Mouse (Mus musculus): ENCODE measurements around the gene Hoxa11.

The Hoxa11 gene

DNA sequence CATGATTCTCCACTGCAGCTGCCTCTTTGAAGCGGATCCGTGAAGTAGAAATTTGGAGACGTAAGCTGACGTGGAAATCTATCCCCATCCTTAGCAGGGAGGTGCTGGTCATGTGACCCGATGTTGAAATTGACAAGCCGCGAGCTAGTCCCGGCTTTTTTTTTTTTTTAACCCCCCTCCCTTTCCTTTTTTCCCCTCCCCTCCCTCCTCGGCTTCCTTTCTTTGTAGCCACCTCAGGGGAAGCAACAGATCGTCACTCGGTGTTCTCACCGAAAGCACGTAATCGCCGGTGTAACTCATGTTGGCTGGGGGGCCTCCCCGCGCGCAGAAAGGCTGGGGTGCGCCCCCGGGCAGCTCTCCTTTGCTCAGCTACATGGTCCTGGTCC, at the start of gene Hoxa11:
Hoxa11 (minus strand) TSS at position 54 of the 386 bp plus-strand sequence.
- DNase-seq (ENCODE audit: low spot score): no peak

DNA sequence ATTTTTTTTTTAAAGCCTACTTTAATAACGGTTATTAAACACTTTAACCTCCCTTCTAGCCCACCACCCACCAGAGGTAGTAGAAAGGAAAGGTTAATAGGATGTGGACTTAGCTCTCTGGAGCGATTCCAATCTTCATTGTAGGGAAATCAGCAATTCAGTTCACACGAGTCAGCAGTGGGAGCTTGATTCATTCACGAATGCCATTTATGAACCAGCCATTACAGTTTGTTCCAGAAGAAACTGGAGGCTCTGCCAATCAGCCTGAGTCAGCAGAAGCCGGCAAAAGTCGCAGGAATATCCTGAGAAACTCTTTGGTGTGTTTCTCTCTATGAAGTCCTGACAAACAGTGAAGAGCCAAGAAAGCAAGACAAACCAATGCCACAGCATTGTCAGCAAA, 49.0 kb upstream of the Hoxa11 start:
- DNase-seq (ENCODE audit: low spot score): no peak

- no peak for DNase-seq (ENCODE audit: low spot score)
Observed at GRCm38 (mm10) chr6:52292328-52292727, 46.7 kb upstream of the Hoxa11 start.

DNA sequence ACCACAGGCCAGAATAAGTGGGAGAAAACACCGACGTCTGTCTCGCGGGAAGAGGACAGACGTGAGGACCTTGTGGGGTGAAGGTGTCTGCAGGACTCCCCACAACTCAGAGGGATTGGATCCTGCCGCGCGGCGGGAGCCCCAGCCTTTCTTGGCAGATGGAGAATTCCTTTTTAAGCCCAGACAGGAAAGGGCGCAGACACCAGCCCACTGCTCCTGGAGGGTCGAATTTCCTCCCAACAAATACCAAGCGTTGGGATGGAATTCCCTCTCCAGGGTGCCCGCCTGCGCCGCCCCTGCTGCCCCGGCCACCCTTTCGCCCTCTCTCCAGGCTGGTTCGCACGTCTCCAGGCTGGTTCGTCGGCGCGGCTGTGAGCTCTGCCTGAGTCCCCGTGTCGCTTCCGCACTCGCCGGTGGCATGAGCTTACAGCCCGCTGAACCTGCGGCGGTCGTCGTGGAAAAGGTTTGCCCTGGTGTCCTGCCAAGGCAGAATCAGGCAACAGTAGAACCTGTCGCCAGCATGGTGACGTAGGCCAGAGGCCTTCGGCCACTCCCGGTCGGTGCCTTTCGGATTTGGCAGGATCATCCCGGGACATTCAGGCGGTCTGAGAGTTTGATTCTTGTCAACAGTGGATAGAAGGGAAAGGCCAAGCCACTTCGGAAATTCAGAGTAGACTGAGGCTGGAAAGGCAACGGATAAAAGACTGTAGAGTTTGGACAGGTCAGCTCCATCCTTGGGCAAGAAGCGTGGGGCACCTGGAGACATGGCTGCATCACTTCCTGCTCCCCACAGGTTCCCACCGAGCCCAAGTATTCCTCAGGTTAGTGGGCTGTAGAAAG, 45.6 kb upstream of the Hoxa11 start:
- DNase-seq (ENCODE audit: low spot score): peak; percentile 67

DNA sequence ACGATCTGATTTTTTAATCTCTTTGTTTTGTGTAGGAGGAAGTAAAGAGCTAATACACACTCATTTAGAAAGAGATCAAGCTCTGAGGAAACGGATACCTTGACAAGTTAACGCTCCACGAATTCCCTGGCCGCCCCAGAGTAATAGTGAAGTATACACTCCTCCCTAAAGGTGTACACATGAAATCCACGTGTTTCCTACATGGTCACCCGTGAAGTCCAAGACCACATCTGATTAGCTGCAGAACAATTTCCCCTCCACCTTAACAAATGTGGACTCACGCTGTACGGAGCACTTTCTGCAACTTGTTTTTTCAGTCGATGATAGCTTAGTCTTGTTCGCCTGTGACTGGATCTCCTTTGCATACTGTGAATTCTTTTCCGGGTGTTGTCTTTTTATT, 44.6 kb upstream of the Hoxa11 start:
- peak; percentile 45 for DNase-seq (ENCODE audit: low spot score)

DNA sequence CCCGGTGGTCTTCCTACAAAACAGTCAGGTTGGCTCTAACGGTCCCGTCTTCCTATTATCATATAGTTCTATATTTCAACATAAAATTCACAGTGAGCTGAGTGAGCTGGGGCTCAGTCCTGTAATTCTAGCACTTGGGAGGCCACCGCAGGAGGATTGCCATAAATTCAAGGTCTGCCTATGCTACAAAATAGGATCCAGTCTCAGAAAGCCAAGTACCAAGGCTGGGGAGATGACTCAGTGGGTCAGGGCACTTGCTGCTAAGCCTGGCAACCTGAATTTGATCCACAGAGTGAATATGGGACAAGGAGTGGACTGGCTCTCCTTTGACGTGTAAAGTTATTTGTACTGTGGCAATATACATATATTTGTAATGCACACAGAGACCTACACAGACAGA, 38.3 kb upstream of the Hoxa11 start:
- DNase-seq (ENCODE audit: low spot score): no peak

- DNase-seq (ENCODE audit: low spot score): no peak
Observed at GRCm38 (mm10) chr6:52281084-52281483, 35.5 kb upstream of the Hoxa11 start.

DNA sequence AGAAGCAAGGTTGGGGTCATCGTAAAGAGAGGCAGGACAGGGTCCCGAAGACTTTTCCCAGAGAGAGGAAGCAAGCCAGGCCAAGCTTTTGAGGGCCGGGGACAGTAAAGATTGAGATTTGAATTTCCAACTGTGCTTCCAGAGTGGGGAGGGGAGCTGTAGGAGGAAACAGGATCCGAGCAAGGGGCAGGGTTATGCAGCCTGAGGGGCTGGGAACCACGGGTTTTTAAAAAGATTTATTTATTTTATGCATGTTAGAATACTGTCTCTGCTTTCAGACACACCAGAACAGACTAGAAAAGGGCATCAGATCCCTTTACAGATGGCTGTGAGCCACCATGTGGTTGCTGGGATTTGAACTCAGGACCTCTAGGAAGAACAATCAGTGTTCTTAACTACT, 31.3 kb upstream of the Hoxa11 start:
- no peak for DNase-seq (ENCODE audit: low spot score)

GRCm38 (mm10) chr6:52276382-52276781, 30.8 kb upstream of the Hoxa11 start:
- DNase-seq (ENCODE audit: low spot score): peak; percentile 34

DNA sequence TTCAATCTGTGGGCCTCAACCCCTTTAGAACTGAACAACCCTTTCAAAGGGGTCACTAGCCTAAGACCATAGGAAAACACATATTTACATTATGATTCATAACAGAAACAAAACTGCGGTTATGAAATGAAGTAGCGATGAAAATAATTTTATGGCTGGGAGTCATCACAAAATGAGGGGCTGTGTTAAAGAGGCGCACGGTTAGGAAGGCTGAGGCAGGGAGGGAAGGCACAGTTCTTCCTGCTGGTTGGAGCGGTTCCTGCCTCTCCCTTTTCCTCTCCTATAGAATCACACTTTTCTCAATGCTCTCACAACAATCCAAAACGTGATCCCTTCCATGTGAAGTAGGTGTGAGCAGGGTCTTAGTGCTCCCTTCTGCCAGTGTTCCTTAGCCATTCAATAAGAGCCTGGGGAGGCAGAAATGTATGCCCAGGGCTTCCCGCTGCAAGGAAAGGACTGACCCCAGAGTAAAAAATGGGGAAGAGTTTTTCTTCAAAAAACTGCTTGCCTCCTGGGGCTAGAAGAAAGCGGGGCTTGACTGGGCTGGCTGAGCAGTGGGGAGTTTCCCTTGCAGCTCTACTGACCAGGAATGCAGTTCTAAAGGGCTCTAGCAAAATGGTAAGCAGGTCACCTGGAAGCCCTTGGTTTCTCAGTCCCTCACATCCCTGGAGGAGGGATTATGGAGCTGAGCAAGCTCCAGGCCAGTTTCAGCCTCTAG, 30.1 kb upstream of the Hoxa11 start:
- DNase-seq (ENCODE audit: low spot score): peak; percentile 25

- peak; percentile 33 for DNase-seq (ENCODE audit: low spot score)
Observed at GRCm38 (mm10) chr6:52274576-52274975, 29.0 kb upstream of the Hoxa11 start.

DNA sequence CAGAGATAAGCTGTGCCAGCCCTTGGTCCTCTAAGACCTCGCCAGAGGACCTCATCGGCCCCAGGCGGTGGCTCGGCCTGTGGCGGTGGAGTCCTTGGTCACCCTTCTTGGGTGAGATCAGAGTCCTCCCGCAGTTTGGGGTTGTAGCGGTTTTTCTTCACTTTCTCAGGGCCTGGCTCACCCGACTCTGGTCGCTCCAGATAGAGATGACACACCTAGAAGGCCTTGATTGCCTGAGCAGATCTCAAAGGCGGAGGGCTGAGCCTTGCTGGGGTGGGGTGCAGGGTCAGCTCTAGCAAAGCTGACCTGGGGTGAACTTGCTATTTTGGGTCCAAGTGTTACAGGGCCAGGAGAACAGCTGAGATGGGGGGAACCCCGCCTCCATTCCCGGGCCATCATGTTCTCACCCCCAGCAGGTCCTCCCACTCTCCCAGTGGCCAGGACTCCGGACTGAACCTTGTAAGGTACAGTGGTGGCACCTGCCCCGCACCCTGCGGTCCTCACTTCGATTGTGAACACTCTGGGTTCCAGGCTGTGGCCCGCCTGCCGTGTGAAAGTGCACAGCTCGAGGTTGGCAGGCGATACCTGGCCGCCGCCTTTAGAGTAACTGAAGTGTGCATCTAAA, 28.2 kb upstream of the Hoxa11 start:
- DNase-seq (ENCODE audit: low spot score): peak; percentile 55

DNA sequence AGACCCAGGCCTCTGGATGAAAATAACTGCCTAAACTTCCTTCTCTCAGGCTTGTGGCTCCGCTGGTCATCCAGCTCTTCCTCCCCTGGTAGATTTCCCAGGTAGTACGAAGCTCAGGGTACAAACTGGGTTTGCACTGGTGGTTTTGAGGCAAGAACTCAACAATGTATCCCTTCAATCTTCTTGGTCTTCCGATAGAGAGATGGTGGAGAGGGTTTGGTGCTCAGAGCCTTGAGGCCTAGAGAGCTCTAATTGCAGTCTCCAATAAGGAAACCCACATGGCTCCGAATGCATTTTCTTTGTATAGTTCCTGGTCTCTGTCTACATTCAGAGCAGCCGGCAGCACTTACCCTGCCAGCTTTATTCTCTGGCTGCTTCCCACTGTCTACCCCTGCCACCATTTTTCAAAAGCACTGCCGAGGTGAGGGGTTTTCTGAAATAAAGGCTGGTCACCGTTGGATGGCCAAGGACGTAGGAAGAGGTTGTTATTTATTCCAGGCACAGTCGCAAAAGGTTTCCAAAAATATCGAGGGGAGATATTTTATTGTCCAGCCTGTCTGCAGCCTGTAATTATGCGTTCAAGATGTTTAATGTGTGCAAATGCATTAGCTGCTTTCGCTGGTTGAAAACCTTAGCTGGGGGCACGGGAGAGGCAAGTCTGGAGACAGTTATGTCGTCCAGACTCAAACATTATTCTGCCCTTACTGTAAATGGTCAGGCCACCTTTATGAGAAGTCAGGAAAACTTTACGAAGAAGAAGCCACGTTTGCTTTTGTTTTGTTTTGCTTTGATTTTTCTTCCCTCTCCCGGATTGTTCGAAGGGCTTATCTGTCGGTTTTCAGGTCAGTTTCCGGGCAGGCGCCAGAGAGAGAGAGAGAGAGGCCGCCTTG, 27.4 kb upstream of the Hoxa11 start:
- DNase-seq (ENCODE audit: low spot score): peak; percentile 40

DNA sequence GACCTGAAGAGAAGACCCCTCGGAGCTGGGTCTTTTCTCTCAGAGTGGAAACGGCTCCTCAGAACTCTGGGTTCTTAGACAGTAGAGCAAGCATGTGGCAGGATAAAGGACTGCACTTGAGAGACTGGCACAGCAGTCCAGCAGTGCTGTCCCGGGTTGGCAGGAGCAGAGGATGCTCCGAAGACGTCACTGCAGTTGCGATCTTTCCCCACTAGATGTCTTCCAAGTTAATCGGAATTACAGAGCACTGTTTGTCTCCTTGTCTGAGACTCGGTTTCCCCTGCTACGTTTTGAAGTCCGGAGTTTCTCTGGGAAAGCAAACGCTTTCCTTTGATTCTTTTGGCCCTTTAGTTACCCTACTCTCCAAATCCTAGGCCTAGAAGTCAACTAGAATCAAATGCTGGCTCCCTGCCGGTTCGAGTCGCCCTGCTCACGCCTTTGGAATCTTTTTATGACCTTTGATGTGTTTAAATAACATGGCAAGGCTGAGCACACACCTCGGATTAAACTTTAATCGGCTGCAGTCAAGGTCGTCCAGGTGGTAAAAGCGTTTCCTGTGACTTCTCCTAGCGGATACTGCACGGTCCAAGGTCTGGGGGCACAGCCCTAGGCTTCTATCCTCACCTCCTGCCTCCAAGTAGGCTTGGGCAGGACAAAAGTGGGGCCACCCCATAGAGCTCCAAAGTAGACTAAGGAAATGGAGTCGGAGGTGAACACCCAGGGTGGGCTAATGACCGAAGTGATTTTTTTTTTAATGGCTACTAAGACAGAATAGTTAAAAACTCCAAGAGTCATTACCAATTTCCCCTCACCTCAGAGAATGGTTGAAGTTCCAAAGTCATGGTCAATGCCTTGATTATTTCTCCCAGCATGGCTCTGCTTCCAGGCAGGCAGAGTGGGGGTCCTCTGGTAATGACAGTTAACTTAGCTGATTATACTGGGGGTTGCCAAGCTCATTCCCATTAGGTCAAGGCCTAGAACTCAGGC, 25.2 kb upstream of the Hoxa11 start:
- peak; percentile 88 for DNase-seq (ENCODE audit: low spot score)

DNA sequence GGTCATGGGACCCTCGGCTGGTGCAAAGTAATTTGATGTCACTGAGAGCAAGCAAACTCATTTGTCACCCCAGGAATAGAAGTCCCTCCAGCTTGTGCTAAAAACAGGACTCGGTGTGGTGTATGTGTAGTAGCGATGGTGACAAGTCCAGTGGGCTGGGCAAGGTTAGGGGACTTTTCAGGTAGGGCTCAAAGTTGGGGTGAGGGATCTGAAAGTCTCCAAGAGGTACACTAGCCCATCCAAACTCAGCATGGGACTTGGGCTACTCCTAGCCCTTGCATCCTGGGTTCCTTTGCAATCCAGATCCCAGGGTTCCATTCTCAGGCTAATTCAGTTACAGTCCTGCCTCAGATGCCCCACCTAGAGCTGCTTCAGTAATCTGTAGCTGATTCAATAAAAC, 23.1 kb upstream of the Hoxa11 start:
- DNase-seq (ENCODE audit: low spot score): peak; percentile 35

DNA sequence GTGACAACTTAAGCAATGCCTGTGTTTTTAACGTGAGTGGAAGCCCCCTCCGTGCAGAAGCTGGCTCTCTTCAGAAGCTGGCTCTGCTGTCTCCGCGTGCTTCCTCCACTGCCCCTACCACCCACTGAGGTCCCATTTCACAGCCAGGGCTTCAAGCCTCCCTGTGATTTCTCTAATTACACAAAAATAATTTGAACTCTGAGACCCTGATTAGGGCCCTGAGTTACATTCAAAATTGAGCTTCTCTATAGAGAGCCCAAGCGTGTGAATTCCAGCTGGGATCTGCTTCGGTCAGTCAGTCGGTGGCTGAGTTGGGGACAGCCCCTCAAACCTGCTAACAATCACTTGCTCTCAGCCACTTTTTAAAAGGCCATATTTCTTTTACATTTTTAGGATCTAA, 22.7 kb upstream of the Hoxa11 start:
- DNase-seq (ENCODE audit: low spot score): peak; percentile 45

- DNase-seq (ENCODE audit: low spot score): peak; percentile 54
Observed at GRCm38 (mm10) chr6:52267691-52268090, 22.1 kb upstream of the Hoxa11 start.

- DNase-seq (ENCODE audit: low spot score): peak; percentile 52
Observed at GRCm38 (mm10) chr6:52267221-52267620, 21.6 kb upstream of the Hoxa11 start.

- DNase-seq (ENCODE audit: low spot score): peak; percentile 56
Observed at GRCm38 (mm10) chr6:52266666-52266985, 21.0 kb upstream of the Hoxa11 start.

- DNase-seq (ENCODE audit: low spot score): peak; percentile 68
Observed at GRCm38 (mm10) chr6:52265913-52266665, 20.5 kb upstream of the Hoxa11 start.

All from embryo, embryonic 10.5 days (tissue).